Mouse (Mus musculus): ENCODE data around the gene Ralgds.
A peak's percentile ranks its signal among the peaks of the same experiment; 100 is the strongest.
"Not testable (repeated sequence)": the region's sequence is repeated elsewhere in the genome, so short reads cannot be mapped to it uniquely, and the experiment has no call there.

Ralgds gene

DNA sequence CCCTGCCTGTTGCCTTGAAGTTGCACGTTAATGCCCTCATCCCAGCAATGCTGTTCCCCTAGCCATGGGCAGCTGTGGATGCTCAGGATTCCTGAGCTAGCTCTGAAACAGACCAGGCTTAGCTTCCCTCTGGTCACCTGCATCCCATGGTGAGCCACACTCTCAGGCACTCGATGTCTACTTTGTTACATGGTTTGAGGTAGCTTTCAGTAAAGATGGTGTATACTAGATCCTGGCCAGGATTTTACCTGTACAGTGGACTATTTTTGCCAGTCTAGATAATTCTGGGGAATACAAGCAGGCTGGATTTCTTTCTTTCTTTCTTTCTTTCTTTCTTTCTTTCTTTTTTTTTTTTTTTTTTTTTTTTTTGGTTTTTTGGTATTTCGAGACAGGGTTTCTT, 7.1 kb upstream of the Ralgds start, which contains the start of gene Gm10134:
Gene Gm10134, plus strand, starts transcription at position 301 of the 400 bp plus-strand sequence.
- DNase-seq (ENCODE audit: low read depth): no peak

DNA sequence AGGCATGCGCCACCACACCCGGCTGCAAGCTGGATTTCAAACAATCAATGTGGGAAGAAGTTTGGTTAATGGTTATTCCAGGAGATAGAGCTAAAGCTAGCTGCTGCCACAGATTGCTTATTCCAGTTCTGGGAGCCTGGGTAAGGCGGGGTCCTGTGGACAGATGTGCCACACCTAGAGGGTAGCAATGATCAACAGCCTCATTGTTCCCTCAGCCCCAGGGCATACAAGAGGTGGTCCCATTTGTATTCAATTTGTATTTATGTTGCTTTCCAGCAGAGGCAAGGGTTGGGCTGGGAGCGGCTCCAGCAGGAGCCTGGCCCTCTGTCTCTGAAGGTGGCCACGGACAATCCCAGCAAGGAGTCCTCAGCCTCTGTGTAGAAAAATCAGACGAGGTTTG, 6.6 kb upstream of the Ralgds start:
- no peak for DNase-seq (ENCODE audit: low read depth)

DNA sequence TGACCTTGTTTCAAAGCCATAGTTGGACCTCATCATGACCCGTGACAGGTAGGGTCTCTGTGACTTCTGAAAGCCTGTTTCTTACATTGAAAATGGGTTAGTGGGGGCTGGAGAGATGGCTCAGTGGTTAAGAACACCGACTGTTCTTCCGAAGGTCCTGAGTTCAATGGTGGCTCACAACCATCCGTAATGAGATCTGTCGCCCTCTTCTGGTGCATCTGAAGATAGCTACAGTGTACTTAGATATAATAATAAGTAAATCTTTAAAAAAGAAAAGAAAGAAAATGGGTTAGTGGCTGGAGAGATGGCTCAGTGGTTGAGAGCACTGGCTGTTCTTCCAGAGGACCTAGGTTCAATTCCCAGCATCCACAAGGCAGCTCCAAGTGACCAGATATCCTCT, 1.3 kb upstream of the Ralgds start:
- DNase-seq (ENCODE audit: low read depth): not testable (repeated sequence)

DNA sequence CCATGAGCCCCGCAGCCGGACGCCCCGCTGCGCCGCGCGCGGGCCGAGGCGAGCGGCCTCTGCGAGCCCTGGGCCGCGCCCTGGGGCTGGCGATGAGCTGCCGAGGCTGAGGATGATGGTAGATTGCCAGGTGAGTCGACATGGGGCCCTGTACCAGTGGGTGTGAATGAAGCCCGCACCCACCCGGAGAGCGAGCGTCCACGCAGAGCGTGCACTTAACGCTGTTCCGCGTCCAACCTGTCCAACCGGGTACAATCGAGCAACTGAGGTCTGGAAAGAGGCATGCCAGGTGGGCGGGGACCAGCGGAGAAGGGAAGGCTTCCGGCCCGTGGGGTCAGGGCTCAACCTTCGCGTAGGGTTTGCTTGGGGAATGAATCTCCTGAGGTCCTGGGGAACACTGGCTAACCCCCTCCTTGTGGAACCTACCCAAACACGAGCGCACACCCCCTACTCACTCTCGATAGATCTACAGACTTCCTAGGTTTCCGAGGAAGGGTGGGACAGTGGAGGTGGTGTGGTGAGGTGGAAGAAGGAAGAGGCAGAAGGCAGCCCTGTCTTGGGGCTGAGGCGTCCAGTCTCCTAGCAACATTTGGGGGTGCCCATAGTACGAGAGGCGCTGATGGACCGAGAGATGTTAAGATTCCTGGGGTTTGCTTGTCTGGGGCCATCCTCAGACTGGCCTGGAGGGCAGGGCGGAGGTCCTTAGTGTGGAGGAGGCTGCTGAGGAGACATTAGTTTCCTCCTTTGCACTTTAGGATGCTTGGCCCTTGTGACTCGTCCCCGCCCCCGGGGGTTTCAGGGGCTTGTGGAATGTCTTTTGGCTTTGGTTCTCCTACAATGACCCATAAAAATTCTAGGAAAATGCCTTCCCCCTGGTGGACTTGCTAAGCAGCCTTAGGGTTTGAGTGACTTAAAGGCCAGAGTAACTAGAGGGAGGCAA, 776 bp downstream of the Ralgds start:
- no peak for DNase-seq (ENCODE audit: low read depth)

DNA sequence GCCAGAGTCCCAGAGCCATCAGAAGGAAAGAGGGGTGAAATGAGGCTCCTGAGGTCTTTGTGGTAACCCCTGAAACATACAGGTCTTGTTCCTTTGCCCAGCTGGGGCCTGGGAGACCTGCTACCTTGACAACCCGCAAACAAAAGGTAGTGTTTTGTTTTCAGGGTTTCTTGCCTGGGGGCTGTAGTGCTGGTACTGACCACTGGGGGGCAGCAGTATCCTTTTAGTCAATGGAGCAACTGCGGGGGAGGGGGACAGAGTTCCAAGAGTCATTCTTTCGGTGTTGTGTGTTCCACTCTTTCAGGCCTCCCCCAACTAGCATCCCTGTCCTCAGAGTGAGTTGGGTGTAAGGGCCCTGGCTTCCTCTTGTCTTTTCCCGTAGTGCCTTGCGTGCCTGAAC, 1.6 kb downstream of the Ralgds start:
- peak; percentile 75 for DNase-seq (ENCODE audit: low read depth)

DNA sequence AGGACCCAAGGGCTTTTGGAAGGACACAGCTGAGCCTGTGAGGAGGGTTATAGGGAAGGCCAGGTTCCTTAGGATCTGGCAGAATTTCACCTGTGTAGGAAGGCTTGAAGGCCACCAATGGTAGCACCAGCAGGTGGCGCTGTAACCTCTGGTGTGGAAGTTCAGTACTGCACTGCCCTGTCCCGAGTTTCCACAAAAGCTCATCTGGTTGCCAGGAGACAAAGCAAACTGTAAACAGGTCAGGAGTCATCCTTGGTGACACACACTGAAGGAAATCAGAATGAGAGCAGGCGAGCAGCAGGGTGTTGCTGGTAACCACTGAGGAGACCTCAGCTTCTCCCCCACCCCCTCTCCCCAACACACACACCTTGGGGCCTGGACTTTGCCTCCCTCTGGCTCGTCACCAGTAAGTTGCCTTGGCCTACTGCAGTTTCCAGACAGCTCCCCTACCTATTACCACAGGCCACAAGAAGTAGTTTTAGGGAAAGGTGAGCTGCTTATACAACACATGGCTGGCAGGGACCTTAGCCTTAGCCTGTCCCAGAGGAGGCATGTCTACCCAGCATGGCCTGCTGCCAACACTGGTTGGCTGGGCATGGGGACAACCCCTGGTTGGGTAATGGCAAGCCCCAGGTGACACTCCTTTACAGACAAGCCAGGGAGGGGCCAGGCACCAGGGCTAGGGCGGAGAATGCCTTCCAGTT, 4.4 kb downstream of the Ralgds start:
- peak; percentile 89 for DNase-seq (ENCODE audit: low read depth)

DNA sequence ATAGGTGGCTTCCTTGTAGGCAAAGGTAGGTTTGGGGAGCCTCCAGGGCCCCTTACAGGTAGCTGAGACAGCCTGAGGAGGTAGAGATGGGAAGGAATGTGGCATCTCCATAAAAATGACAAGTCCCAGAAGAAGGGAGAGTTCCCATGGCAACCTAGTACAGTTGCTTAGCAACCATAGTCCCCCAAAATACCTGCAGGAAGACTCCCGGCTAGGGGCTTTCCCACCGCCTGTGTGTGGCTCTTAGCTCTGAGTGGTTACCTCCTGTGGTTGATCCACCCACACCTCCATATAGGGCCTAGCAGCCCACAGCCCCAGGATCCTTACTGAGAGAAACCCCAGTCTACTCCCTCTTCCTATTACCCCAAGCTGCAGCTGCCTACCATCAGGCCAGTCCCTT, 5.3 kb downstream of the Ralgds start:
- DNase-seq (ENCODE audit: low read depth): no peak

DNA sequence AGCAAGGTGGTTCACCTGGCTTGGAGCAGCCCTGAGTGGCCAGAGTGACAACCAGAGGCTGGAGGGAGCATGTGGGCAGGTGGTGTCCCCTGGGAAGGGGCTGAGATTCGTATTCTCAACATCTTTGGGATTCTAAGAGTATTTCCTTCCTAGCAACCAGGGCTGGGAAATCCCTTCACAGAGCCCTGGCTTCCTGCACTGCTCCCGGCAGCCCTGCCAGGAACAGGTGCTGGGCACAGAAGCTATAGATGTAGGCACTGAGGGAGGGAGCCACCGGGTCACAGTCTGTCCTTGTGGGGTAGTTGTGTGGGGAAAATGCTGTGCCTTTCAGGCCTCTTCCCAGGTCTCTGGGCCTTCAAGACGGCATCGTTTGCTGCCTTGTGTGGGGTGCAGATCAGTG, 7.7 kb downstream of the Ralgds start:
- no peak for DNase-seq (ENCODE audit: low read depth)

DNA sequence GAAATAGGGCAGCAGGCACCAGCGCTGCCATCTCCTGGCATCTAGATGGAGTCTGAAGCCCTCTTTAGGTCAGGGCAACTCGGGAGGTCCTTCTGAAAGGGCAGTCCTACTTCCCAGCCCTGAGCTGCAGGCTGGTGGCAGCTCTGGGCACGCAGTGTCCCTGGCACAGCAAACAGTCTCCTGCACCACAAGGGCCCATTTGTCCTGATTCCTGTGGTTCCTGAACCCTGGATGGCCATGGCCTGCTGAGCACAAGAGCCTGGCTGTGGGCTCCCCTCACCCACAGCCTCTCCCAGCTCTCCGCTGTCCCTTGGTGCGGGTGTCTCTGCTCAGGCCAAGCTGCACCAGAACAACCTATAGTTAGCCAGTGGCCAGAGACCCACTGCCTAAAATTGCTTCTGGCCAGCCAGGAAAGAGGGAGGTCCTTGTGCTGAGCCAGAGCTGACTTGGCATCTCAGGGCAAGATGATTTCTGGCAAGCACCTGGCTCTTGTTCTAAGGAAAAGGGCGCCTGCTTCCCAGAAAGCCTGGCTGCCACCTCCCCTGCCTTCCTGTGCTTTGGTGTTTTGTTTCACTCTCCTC, 8.7 kb downstream of the Ralgds start:
- no peak for DNase-seq (ENCODE audit: low read depth)

DNA sequence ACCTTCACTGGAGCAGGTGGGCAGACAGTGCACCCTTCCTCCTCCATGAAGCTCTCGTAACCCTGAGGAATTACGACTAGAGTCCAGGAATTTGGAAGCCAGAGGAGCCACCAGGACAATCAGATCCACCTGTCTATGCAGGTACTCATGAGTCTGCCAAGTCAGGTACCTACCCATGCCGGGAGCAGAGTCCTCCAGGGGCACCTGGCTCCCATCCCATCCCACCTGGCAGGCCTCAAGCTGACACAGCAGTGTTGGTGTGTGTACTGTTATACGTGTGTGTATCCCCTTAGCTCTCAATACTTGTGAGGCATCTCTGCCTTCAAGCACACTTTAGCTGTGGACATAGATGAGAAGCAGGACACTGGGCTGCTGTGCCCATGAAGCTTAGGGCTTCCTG, 9.2 kb downstream of the Ralgds start:
- no peak for DNase-seq (ENCODE audit: low read depth)

DNA sequence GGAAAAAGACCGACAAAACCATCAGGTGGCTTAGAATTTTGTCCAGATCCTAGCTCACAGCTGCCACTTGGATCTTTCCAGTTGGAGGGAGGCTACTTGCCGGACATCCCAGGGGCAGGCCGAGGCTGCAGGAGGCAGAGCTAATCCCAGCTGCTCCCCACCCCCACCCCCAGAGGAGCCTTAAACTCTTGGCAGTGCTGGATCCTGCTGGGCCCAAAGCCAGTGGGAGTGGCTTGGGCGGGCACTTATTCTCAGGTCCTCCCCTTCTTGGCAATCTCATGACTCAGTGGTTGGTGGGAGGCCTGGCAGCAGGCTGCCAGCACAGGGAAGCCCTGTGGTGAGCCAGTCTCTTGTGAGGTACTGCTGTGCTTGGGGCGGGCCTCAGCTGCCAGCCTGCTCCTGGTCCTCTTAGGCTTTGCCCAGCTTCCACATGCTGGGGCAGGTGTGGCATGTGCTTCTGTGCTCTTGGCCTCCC, 10.8 kb downstream of the Ralgds start:
- DNase-seq (ENCODE audit: low read depth): peak; percentile 95

DNA sequence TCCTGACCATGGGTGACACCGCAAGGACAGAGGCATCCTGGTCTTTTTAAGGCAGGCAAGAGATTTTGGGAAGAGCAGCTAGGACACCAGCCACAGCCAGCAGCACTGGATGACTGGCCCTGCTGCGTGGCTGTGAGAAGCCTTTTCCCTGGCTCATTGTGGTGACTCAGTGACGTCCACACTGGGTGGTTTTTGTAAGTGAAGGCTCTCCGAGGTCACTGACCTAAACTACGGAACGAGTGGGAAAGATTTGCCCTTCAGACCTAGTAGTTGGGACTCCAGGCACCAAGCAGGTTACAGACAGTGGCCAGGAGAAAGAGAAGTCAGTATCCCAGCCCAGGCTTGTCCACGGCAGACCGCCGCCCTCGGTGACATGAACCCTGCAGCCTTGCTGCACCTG, 11.5 kb downstream of the Ralgds start:
- peak; percentile 40 for DNase-seq (ENCODE audit: low read depth)

DNA sequence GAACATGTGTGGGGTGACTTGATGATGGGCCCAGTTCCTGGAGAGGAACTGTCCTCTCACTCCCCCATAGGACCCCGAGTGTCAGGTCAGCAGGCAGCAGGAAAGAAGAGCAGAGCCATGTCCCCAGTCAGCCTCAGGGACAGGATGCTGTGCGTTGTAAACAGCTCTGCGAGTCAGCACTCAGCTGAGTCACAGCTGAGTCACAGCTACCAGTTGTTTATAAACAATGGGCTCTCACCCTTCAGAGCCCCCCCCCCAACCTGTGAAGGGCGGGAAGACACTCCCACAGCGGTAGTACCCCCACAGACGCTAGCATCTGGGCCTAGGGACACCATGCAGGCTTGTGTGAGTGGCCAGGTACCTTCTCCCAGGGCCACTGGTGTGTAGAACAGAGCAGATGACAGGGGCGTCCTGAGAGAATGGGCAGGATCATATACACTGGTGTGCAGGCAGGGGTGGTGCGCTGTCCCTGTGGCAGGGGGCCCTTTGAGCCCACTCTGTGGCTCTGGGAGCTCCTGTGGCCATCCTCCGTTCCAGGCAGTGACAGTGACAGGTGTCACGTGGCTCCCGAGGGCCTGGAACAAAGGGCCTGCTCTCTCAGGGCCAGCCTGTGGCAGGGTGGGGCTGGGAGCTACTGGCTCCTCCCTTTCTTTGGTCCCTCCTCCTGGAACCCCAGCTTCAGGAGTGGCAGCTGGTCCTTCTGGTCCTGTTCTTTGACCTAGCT, 12.5 kb downstream of the Ralgds start:
- DNase-seq (ENCODE audit: low read depth): peak; percentile 91

DNA sequence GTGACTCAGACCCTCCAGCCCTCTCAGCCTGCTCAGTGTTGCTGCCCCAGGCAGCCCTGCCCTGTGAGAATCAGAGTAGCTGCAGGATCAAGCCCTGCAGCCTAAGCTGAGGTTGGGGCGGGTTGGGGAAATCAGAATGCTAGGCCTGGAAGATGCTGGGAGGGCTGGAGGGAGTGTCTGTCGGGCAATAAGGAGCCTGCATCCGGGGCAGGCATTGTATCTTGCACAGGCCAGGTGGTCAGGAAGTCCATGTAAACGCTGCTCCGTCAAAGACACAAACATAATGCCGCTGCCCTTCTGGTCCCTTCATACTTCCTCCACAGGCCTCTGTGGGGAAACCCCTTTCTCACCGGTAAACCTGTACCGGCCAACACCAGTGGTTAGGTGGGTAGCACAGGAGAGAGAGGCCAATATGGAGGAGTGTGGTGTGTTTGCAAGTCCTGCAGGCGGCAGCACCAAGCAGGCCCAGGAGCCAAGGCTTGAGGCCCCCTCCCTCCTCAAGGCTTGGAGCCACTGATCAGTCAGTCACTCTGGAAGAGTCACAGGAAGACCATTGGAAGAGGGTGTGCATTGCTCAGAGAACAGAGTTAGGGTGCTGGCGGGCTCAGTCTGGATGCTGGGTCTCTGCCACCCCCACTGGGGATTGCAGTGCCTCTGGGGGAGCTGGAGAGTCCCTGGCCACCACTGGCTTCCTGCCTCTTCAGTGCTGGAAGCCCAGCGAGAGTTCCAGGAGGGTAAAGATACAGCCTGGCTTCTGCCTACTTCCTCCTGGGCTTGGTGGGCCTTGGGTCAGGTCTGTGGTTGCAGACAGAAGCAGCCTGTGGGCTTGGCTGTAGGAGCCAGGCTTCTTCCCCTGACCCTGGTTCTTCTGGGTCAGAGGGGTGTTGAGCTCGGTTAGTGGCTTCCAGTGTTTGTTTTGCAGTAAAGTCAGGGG, 13.3 kb downstream of the Ralgds start:
- DNase-seq (ENCODE audit: low read depth): peak; percentile 75

DNA sequence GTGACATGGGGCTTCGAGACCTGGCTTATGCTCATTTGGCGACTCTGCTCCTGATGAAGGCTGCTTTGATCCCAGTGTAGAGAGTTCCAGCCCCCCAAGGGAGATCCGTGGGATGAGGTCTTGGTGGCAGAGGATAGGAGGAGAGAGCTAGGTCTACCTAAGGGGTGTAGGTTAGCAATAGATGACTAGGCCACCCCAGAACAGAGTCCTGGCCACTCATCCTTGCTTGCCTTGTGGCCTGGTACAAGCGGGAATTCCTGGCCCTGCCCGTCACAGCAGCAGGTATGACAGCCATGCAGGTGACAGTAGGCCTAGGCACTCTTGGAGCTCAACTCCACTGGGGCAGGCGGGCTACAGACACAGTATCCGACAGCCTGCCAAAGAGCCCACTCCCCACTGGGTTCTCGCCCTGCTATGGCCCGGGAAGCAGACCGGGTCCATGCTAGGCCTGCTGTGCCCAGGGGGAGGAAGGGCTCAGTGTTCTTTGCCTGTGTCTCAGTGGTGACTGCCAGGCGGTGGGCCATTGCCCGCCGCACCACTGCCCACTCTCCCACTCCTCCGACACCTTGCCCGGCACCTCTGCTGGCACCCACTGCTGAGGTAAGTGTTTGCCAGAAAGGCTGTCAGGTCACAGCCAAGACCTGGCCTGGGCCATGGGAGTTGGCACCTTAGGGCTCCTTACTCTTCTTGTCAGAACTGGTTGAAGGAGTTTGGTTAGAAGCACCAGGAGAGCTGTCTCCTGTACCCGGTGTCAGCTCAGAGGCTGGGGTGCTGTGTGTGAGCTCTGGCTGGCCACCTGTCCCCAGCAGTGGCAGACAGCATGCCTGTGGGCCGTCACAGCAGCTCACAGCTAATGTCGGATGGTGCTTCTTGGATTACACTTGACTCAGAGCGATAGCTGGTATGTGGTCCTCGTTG, 14.8 kb downstream of the Ralgds start:
- DNase-seq (ENCODE audit: low read depth): no peak

DNA sequence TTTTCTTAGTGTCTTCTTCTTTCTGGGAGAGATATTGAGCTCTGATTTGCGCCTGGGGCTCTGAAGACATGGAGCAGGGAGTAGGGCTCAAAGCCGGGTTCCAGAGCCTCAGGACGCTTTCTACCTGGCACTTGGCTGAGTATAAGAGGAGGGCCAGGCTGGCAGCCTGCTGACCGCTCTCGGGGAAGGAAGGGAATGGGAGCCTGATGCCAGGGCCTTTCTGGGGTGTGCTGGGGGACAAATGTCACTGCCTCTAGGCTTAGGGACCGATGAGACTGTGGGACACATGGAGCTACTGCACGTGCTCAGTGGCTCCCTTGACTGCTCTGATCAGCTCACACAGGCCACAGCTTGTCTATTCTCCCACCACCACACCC, 15.4 kb downstream of the Ralgds start:
- no peak for DNase-seq (ENCODE audit: low read depth)

DNA sequence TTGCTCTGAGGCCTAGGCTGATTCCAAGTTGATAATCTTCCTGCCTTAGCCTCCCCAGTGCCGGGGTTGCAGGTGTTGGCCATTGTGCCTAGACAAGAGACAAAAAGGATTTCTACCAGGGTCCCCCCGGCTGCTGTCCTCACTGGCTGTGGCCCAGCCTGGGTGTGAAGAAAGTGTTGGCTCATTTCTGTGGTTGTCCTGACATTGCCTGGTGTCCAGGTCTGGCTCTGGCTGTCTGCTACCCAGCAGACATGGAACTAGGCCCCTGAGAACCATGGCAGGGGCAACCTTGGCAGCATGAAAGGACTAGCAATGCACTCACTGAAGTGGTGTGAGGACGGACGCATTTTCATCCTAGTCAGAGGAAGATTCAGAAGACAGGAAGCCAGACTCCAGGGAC, 16.9 kb downstream of the Ralgds start:
- DNase-seq (ENCODE audit: low read depth): no peak

DNA sequence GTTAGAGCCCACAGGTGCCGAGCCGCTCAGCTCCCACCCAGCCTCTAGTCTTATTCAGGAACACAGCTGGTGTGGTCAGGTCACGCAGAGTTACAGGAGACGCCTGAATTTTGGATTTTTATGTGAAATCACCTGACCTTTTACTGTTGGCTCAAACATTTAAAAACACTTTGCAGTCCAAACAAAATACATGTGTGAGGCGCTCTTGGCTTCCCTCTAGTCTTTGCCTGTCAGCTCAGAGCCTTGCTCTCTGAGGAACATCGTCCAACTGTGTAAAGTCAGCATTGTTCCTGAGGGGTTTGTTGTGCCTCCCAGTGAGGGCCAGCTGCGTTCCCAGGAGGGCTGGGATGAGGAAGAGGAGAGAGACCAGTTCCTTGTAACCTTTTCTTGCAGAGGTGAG, 17.4 kb downstream of the Ralgds start:
- DNase-seq (ENCODE audit: low read depth): no peak

DNA sequence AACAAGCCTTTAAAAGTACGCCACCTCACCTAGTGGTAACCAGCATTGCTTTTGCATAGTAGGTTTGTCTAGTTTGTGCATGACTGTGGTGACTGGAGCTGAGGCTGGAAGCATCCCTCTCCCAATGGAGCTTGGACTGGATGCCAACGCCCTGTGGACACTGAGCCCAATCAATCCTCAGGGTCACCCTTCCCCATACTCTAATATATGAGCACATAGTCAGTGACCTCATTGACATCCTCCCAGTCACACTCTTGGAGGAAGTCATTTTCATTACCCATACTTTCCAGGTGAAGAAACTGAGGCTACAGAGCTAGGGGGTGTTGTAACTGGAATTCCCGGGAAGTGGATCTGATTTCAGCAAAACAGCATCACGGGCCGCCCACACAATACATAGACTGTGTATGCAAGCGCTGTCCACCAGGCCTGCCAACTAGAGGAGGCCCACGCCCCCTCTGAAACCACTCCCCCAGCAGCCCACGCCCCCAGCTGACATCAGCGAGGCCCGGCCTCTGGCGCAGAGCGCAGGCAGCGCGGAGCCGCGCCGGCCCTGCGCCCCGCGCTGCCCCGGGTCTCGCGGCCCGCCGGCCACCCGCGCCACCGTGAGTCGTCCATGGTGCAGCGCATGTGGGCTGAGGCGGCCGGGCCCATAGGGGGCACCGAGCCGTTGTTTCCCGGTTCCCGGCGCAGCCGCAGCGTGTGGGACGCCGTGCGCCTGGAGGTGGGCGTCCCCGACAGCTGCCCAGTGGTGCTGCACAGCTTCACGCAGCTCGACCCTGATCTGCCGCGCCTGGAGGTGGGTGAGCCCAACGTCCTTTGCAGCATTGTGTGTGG, 20.2 kb downstream of the Ralgds start:
- DNase-seq (ENCODE audit: low read depth): no peak

Data from 416B (cell line).